Mouse (Mus musculus) spleen, adult 2 months (tissue): ENCODE measurements around the gene Smc4.

Experiments
- CTCF ChIP-seq: fragments of 200-500 bp; IDR thresholded peaks from 2 replicates; pipeline ENCODE4 v1.5.1; 2011; ENCODE audit warnings: mild to moderate bottlenecking, inconsistent platforms; ENCODE audit not compliant: insufficient read depth, insufficient read length, insufficient replicate concordance; ENCODE audit errors: extremely low read depth
- POLR2A ChIP-seq: fragments of 200-500 bp; IDR thresholded peaks from 2 replicates; pipeline ENCODE4 v1.6.1; 2011; ENCODE audit warnings: low read depth, low read length, inconsistent platforms

DNA sequence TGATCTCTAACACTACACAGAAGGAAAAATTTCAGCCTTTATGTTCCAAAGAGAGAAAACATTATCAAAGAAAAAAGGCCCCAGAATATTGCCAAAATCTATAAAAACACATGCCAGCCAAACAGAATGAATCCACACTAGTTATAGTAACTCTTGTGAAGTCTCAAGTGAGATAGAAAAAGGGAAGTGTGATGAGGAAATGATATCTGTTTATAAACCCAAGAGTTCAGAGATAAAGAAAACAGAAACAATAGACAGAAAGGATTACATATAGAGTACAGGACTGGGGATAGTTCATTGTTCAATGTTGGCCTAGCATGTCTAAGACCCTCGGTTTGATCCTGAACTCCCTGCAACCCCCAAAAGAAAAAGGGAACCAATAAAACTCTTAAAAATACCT, 58.2 kb downstream of the Smc4 start:
- TF ChIP-seq POLR2A (no peak), CTCF (no peak)
